Mouse (Mus musculus): Measurements from ENCODE around the gene Ces4a. TPM values are rescaled to one million over a fixed set of nuclear protein-coding genes. Genes with fewer than 3 reads are reported as not detected.

Ces4a gene
- polyA plus RNA-seq, 1 experiment from 2014 or later: not detected

DNA sequence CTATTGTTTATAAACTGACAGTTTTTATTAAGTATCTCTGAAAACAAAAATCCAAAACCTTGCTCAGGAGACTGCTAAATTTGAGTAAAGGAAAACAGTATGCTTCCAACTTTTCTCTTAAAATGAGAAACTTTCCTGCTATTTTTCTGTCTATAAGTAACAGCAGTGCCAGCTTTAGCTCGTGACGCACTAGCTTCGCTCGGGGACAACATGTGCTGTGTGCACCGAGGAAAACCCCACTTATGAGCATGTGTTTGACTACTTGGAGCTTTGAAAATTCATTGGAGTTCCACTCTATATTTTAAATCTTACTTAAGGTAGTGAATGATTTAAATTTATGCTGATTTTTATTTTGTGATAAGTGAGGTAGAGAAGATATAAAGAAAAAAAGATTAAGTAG is 60.6 kb downstream of the Ces4a start:
- Histone ChIP-seq H3K36me3 (ENCODE audit: control insufficient read depth, insufficient read depth, low read length) (peaks cover 10% of the 10 kb centered on the region), H3K27ac (replicated peaks) (no peak overlapping the region), H3K4me1 (replicated peaks; ENCODE audit: control insufficient read depth, insufficient read depth) (no peaks in the 10 kb centered on the region), H3K4me3 (ENCODE audit: low read depth, low read length) (no peak overlapping the region), H3K27me3 (ENCODE audit: control insufficient read depth, insufficient read depth, low read length) (no peaks in the 10 kb centered on the region), H3K4me2 (replicated peaks; ENCODE audit: low read depth) (no peak overlapping the region), H3K9ac (ENCODE audit: low read length) (no peak overlapping the region), H3K9me3 (ENCODE audit: control insufficient read depth, low read length) (no peaks in the 10 kb centered on the region)
- no peak for TF ChIP-seq CTCF (IDR thresholded peaks at IDR 0.05; ENCODE audit: low read depth)
- no peak for TF ChIP-seq EP300 (optimal IDR thresholded peaks at IDR 0.05)
- no peak for DNase-seq (ENCODE audit: low spot score)
- WGBS: 94% methylated on average over 5 of the region's 5 CpGs
- no peak for ATAC-seq (ENCODE audit: low FRiP score, low TSS enrichment)

Other genes starting within 250 kb of the Ces4a start
- gene Ces2e, start 205.5 kb upstream of the Ces4a start, polyA plus RNA-seq (2015; fragmentation: Nextera tagmentation; extraction: Ambion mirVana): 2.4 and 2.6 TPM in 2 replicates
- 2.6 and 3.3 TPM in 2 replicates for gene Ces2f, start 184.4 kb upstream of the Ces4a start, polyA plus RNA-seq (2015; fragmentation: Nextera tagmentation; extraction: Ambion mirVana)
- 27.0 and 33.5 TPM in 2 replicates for gene Ces2g, start 170.1 kb upstream of the Ces4a start, polyA plus RNA-seq (2015; fragmentation: Nextera tagmentation; extraction: Ambion mirVana)
- gene Ces2h, start 130.9 kb upstream of the Ces4a start, polyA plus RNA-seq (2015; fragmentation: Nextera tagmentation; extraction: Ambion mirVana): not detected in 2 replicates
- gene Ces3a, start 83.2 kb upstream of the Ces4a start, polyA plus RNA-seq (2015; fragmentation: Nextera tagmentation; extraction: Ambion mirVana): 0.96 and 1.3 TPM in 2 replicates
- gene Ces3b, start 48.0 kb upstream of the Ces4a start, polyA plus RNA-seq (2015; fragmentation: Nextera tagmentation; extraction: Ambion mirVana): not detected in 2 replicates
- 31.4 and 33.5 TPM in 2 replicates for gene Cbfb, start 38.9 kb downstream of the Ces4a start, polyA plus RNA-seq (2015; fragmentation: Nextera tagmentation; extraction: Ambion mirVana)
- gene D230025D16Rik, start 93.3 kb downstream of the Ces4a start, polyA plus RNA-seq (2015; fragmentation: Nextera tagmentation; extraction: Ambion mirVana): 19.1 and 21.5 TPM in 2 replicates
- 14.7 and 15.4 TPM in 2 replicates for gene B3gnt9, start 123.4 kb downstream of the Ces4a start, polyA plus RNA-seq (2015; fragmentation: Nextera tagmentation; extraction: Ambion mirVana)
- 28.6 and 30.5 TPM in 2 replicates for gene Tradd, start 132.8 kb downstream of the Ces4a start, polyA plus RNA-seq (2015; fragmentation: Nextera tagmentation; extraction: Ambion mirVana)
- 3.5 and 3.7 TPM in 2 replicates for gene Fbxl8, start 132.8 kb downstream of the Ces4a start, polyA plus RNA-seq (2015; fragmentation: Nextera tagmentation; extraction: Ambion mirVana)
- 0.23 and 0.34 TPM in 2 replicates for gene Hsf4, start 138.0 kb downstream of the Ces4a start, polyA plus RNA-seq (2015; fragmentation: Nextera tagmentation; extraction: Ambion mirVana)
- gene Nol3, start 144.3 kb downstream of the Ces4a start, polyA plus RNA-seq (2015; fragmentation: Nextera tagmentation; extraction: Ambion mirVana): 1.2 and 1.4 TPM in 2 replicates
- 1.9 and 3.0 TPM in 2 replicates for gene 4931428F04Rik, start 158.1 kb downstream of the Ces4a start, polyA plus RNA-seq (2015; fragmentation: Nextera tagmentation; extraction: Ambion mirVana)
- 3.4 and 3.7 TPM in 2 replicates for gene Exoc3l, start 164.3 kb downstream of the Ces4a start, polyA plus RNA-seq (2015; fragmentation: Nextera tagmentation; extraction: Ambion mirVana)
- gene E2f4, start 165.9 kb downstream of the Ces4a start, polyA plus RNA-seq (2015; fragmentation: Nextera tagmentation; extraction: Ambion mirVana): 31.0 and 38.5 TPM in 2 replicates
- gene Elmo3, start 173.8 kb downstream of the Ces4a start, polyA plus RNA-seq (2015; fragmentation: Nextera tagmentation; extraction: Ambion mirVana): 17.1 and 19.9 TPM in 2 replicates
- gene Lrrc29, start 194.5 kb downstream of the Ces4a start, polyA plus RNA-seq (2015; fragmentation: Nextera tagmentation; extraction: Ambion mirVana): 2.7 and 2.8 TPM in 2 replicates
- gene Tmem208, start 194.6 kb downstream of the Ces4a start, polyA plus RNA-seq (2015; fragmentation: Nextera tagmentation; extraction: Ambion mirVana): 105 and 111 TPM in 2 replicates
- 0.63 and 0.93 TPM in 2 replicates for gene Fhod1, start 216.2 kb downstream of the Ces4a start, polyA plus RNA-seq (2015; fragmentation: Nextera tagmentation; extraction: Ambion mirVana)
- 0.29 and 0.40 TPM in 2 replicates for gene Slc9a5, start 217.0 kb downstream of the Ces4a start, polyA plus RNA-seq (2015; fragmentation: Nextera tagmentation; extraction: Ambion mirVana)
- 0.05 and 0.10 TPM in 2 replicates for gene Plekhg4, start 241.5 kb downstream of the Ces4a start, polyA plus RNA-seq (2015; fragmentation: Nextera tagmentation; extraction: Ambion mirVana)